Mouse (Mus musculus) monocyte, adult 2 months (primary cell): ENCODE results near the gene Nudt3.

Experiments
- DNase-seq, 2 experiments: peaks; one replicate each; pipeline ENCODE4 v3.0.0; 2022; ENCODE audit warnings: low spot score in 2 of 2, low read depth in 1 of 2

The Nudt3 gene

GRCm38 (mm10) chr17:27568228-27568627 lies 55.1 kb downstream of the Nudt3 start:
- no peak for DNase-seq

- no peak for DNase-seq
These were observed 57.4 kb downstream of the Nudt3 start for GRCm38 (mm10) chr17:27565942-27566267.

- peak; percentile 91 to 96 for DNase-seq
These were observed 57.9 kb downstream of the Nudt3 start, which contains the start of gene AI413582 for GRCm38 (mm10) chr17:27565163-27565941. Gene AI413582 (minus strand): TSS chr17:27565756.

- DNase-seq, result no peak
These were observed 58.7 kb downstream of the Nudt3 start for GRCm38 (mm10) chr17:27564391-27565162.

- DNase-seq, result no peak
These were observed 59.5 kb downstream of the Nudt3 start for GRCm38 (mm10) chr17:27563771-27564244.

GRCm38 (mm10) chr17:27561809-27562526 lies 61.3 kb downstream of the Nudt3 start:
- DNase-seq, result no peak

- no peak for DNase-seq
These were observed 62.3 kb downstream of the Nudt3 start for GRCm38 (mm10) chr17:27560926-27561480.

- no peak for DNase-seq
These were observed 63.7 kb downstream of the Nudt3 start for GRCm38 (mm10) chr17:27559596-27559995.

- no peak for DNase-seq
These were observed 64.5 kb downstream of the Nudt3 start for GRCm38 (mm10) chr17:27558845-27559244.

- DNase-seq, result no peak
These were observed 65.2 kb downstream of the Nudt3 start for GRCm38 (mm10) chr17:27557927-27558661.

GRCm38 (mm10) chr17:27557181-27557926 lies 65.9 kb downstream of the Nudt3 start:
- no peak for DNase-seq

GRCm38 (mm10) chr17:27556315-27557011 lies 66.8 kb downstream of the Nudt3 start, which contains the start of gene Hmga1:
Gene Hmga1 (plus strand): TSS chr17:27556497.
- peak; percentile 77 to 89 for DNase-seq

- peak; percentile 88 to 89 for DNase-seq
These were observed 67.7 kb downstream of the Nudt3 start for GRCm38 (mm10) chr17:27555512-27556172.

- DNase-seq, result peak; percentile 62 to 75
These were observed 68.2 kb downstream of the Nudt3 start for GRCm38 (mm10) chr17:27555075-27555511.

GRCm38 (mm10) chr17:27554062-27554960 lies 69.0 kb downstream of the Nudt3 start:
- DNase-seq, result no peak

- no peak for DNase-seq
These were observed 70.8 kb downstream of the Nudt3 start for GRCm38 (mm10) chr17:27552215-27553201.
